Mouse (Mus musculus) embryonic facial prominence, embryonic 10.5 days (tissue): ENCODE results near the gene Vps18. TPM values are rescaled to one million over a fixed set of nuclear protein-coding genes. Genes with fewer than 3 reads are reported as not detected.
A peak's percentile ranks its signal among the peaks of the same experiment; 100 is the strongest.

Experiments
- DNase-seq: peaks from one replicate; pipeline ENCODE4 v3.0.0-alpha.2; 2017; ENCODE audit warnings: low spot score
- H3K27ac ChIP-seq: fragments of 300-500 bp; sonication (generic); replicated peaks from 2 replicates; pipeline ENCODE4 v1.5.1; 2016; ENCODE audit warnings: mild to moderate bottlenecking
- H3K27me3 ChIP-seq: fragments of 300-500 bp; sonication (generic); replicated peaks from 2 replicates; pipeline ENCODE4 v1.6.1; 2016; ENCODE audit warnings: low read depth, mild to moderate bottlenecking; ENCODE audit not compliant: poor library complexity, severe bottlenecking
- H3K36me3 ChIP-seq: fragments of 300-500 bp; sonication (generic); replicated peaks from 2 replicates; pipeline ENCODE4 v1.6.1; 2016; ENCODE audit warnings: mild to moderate bottlenecking, moderate library complexity
- H3K4me1 ChIP-seq: fragments of 300-500 bp; sonication (generic); 2 replicates; pipeline ENCODE4 v1.6.1; 2016
- H3K4me3 ChIP-seq: fragments of 300-500 bp; sonication (generic); 2 replicates; pipeline ENCODE4 v1.5.1; 2016; ENCODE audit warnings: mild to moderate bottlenecking, moderate library complexity
- H3K9me3 ChIP-seq: fragments of 300-500 bp; sonication (generic); 2 replicates; pipeline ENCODE4 v1.6.1; 2016; ENCODE audit warnings: mild to moderate bottlenecking
- WGBS: fragments of 180-500 bp; shearing (Covaris S2); methylation state at CpG from one replicate; pipeline ENCODE4 v1.1.7; 2016; 5-methylcytosine and 5-hydroxymethylcytosine counted together
- polyA plus RNA-seq: library from polyadenylated mRNA; unstranded; fragments of >200 nt; fragmentation: Nextera tagmentation; extraction: Ambion mirVana; gene quantifications from 2 replicates; pipeline ENCODE4 v1.2.1, GENCODE M21; 2016

The Vps18 gene
- polyA plus RNA-seq, 1 experiment from 2014 or later: 23.1 TPM

GRCm38 (mm10) chr2:119326161-119327101 lies 37.9 kb downstream of the Vps18 start:
- H3K27ac ChIP-seq: 0 out of 2 replicates have a peak overlapping the region, but pooled peaks have one; percentile 41
- H3K36me3 ChIP-seq: no peaks in the 10 kb centered on the region
- peak; percentile 64 for DNase-seq
- WGBS: under 1% methylated on average over 61 of the region's 61 CpGs
- H3K4me1 ChIP-seq: peaks cover 56% of the 10 kb centered on the region
- H3K4me3 ChIP-seq: peak overlapping the region; percentile 61
- H3K27me3 ChIP-seq: peaks cover 100% of the 10 kb centered on the region
- no peaks in the 10 kb centered on the region for H3K9me3 ChIP-seq

- 0 out of 2 replicates have a peak overlapping the region, but pooled peaks have one; percentile 11 for H3K27ac ChIP-seq
- no peaks in the 10 kb centered on the region for H3K36me3 ChIP-seq
- peak; percentile 74 for DNase-seq
- no peaks in the 10 kb centered on the region for H3K9me3 ChIP-seq
- under 1% methylated on average over 30 of the region's 30 CpGs for whole genome bisulfite sequencing
- H3K27me3 ChIP-seq: peaks cover 100% of the 10 kb centered on the region
- H3K4me3 ChIP-seq: peak overlapping the region; percentile 61
- peaks cover 50% of the 10 kb centered on the region for H3K4me1 ChIP-seq
These were observed 38.6 kb downstream of the Vps18 start for GRCm38 (mm10) chr2:119327102-119327480.

DNA sequence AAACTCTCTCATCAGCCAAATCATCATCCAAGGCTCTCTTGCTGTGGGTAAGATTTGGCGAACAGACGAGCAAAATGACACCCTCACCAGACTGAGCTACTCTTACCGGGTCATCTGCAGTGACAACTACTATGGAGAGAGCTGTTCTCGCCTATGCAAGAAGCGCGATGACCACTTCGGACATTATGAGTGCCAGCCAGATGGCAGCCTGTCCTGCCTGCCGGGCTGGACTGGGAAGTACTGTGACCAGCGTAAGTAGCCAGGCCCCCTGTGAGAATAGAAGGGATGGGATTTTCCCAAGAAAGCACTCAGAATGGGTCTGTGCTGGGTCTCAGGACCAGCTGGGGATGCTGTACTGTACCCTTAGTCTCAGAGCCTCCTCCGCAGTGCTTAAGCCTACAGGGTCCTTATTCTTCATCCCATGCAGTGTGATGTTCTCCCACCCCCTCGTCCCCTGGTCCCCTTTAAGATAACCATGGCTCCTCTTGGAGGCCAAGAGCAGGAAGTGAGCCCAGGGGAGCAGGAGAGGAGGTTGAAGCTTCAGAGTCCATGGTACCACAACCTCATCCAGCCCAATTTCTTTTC lies 39.5 kb downstream of the Vps18 start:
- Histone ChIP-seq H3K27me3 (peaks cover 100% of the 10 kb centered on the region), H3K27ac (no peak overlapping the region), H3K4me3 (peak overlapping the region; percentile 61; the same call in 1 of the 2 replicates)

DNA sequence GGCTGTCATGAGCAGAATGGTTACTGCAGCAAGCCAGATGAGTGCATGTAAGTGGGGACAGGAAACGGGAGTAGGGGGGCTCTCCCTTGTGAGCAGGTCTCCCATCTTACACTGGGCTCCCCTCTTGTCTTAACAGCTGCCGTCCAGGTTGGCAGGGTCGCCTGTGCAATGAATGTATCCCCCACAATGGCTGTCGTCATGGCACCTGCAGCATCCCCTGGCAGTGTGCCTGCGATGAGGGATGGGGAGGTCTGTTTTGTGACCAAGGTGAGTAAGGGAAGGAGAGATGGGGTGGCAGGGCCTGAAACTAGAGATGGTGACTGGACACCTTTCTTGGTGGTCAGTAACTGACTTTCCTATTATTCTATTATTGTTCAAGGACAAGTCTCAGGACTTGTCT lies 40.0 kb downstream of the Vps18 start:
- H3K4me1 ChIP-seq: peaks cover 39% of the 10 kb centered on the region
- WGBS: 40% methylated on average over 5 of the region's 5 CpGs
- H3K36me3 ChIP-seq: no peaks in the 10 kb centered on the region
- H3K27me3 ChIP-seq: peaks cover 96% of the 10 kb centered on the region
- H3K4me3 ChIP-seq: peak overlapping the region; percentile 61; the same call in 1 of the 2 replicates
- H3K9me3 ChIP-seq: no peaks in the 10 kb centered on the region
- no peak for DNase-seq
- H3K27ac ChIP-seq: no peak overlapping the region

More for the DNA sequence above, 39.5 kb downstream of the Vps18 start:
- Histone ChIP-seq H3K36me3 (no peaks in the 10 kb centered on the region), H3K9me3 (no peaks in the 10 kb centered on the region), H3K4me1 (peaks cover 40% of the 10 kb centered on the region)
- 14% methylated on average over 11 of the region's 11 CpGs for WGBS
- no peak for DNase-seq

DNA sequence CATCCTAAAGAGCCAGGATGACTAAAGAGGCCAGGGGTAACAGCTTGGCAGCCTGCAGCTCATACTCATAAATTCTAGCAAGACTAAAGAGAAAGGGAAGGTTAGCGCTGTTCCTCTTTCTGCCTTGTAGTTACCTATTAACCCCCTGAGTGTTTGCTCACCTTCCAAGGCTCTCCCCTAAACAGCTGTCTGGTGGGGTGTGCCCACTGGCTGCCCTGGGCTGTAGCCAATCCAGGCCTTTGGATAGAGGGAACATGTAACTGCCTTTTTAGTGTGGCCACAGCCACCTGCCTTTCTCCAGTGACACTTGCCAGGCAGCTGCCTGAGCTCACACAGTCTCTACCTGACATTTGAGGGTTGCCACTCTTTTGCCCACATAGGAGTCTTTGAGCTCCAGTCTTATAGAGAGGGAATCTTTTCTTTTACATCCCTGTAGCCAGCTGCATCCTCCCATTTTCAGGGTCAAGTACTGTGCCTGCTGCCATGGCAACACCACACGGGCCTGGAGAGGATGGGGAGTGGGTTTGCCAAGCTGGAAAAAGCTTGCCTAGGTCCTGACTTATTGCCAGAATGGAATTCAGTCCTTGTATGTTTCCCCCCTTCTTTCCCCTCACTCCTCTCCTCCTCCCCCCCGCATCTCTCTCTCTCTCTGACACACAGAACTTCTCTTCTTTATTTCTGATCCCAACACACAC lies 40.7 kb downstream of the Vps18 start:
- Histone ChIP-seq H3K27ac (no peak overlapping the region), H3K9me3 (no peaks in the 10 kb centered on the region), H3K4me3 (peak overlapping the region; percentile 61; the same call in 1 of the 2 replicates), H3K36me3 (no peaks in the 10 kb centered on the region), H3K27me3 (peaks cover 94% of the 10 kb centered on the region), H3K4me1 (peaks cover 32% of the 10 kb centered on the region)
- 63% methylated on average over 3 of the region's 3 CpGs for WGBS
- DNase-seq: no peak

GRCm38 (mm10) chr2:119330795-119331194 lies 42.3 kb downstream of the Vps18 start:
- H3K4me3 ChIP-seq: no peak overlapping the region
- peaks cover 16% of the 10 kb centered on the region for H3K4me1 ChIP-seq
- H3K9me3 ChIP-seq: no peaks in the 10 kb centered on the region
- DNase-seq: no peak
- H3K27me3 ChIP-seq: peaks cover 93% of the 10 kb centered on the region
- 92% methylated on average over 8 of the region's 8 CpGs for WGBS
- no peak overlapping the region for H3K27ac ChIP-seq
- H3K36me3 ChIP-seq: no peaks in the 10 kb centered on the region

- no peak for DNase-seq
- no peaks in the 10 kb centered on the region for H3K9me3 ChIP-seq
- H3K4me1 ChIP-seq: peaks cover 8% of the 10 kb centered on the region
- H3K27me3 ChIP-seq: peaks cover 93% of the 10 kb centered on the region
- H3K4me3 ChIP-seq: peak overlapping the region; percentile 6; the same call in 1 of the 2 replicates
- no peaks in the 10 kb centered on the region for H3K36me3 ChIP-seq
- 79% methylated on average over 24 of the region's 24 CpGs for WGBS
- H3K27ac ChIP-seq: no peak overlapping the region
These were observed 43.7 kb downstream of the Vps18 start for GRCm38 (mm10) chr2:119332177-119332661.

DNA sequence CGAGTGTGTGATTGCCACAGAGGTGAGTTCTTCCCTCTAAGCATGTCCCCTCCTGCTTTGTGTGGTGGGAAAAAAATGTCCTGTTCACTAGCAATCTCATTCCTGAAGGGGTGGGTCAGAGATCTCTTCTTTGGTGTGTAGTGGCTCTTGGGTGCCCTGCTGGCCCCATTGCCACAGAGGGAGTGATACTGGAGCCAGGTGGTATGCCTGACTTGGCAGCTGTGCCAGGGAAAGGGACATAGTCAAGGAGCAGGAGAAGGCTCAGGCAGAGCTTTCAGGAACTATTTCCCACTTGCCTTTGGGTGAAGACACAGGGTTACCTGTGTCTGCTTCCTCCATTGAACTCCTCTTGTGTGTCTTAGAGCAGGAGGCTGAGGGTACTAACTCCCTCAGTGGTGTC lies 45.6 kb downstream of the Vps18 start:
- WGBS: 55% methylated on average over 1 of the region's 1 CpGs
- H3K4me1 ChIP-seq: peaks cover 17% of the 10 kb centered on the region
- no peak overlapping the region for H3K27ac ChIP-seq
- H3K4me3 ChIP-seq: no peak overlapping the region
- H3K9me3 ChIP-seq: no peaks in the 10 kb centered on the region
- DNase-seq: no peak
- H3K27me3 ChIP-seq: peaks cover 78% of the 10 kb centered on the region
- H3K36me3 ChIP-seq: no peaks in the 10 kb centered on the region

DNA sequence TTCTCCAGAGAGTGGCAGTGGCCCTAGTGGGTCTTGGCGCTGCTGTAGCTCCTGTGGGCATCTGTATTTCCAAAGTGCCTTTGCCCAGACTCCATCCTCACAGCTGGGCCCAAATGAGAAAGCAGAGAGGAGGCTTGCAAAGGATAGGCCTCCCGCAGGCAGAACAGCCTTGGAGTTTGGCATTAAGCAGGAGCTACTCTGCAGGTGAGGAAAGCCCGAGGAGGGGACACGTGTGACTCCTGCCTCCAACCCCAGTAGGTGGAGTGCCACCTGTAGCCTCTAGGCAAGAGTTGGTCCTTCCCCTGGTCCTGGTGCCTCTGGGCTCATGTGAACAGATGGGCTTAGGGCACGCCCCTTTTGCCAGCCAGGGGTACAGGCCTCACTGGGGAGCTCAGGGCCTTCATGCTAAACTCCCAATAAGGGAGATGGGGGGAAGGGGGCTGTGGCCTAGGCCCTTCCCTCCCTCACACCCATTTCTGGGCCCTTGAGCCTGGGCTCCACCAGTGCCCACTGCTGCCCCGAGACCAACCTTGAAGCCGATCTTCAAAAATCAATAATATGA lies 46.5 kb downstream of the Vps18 start:
- no peaks in the 10 kb centered on the region for H3K9me3 ChIP-seq
- H3K4me3 ChIP-seq: no peak overlapping the region
- H3K4me1 ChIP-seq: peaks cover 17% of the 10 kb centered on the region
- DNase-seq: no peak
- no peaks in the 10 kb centered on the region for H3K36me3 ChIP-seq
- no peak overlapping the region for H3K27ac ChIP-seq
- peaks cover 68% of the 10 kb centered on the region for H3K27me3 ChIP-seq
- WGBS: 67% methylated on average over 7 of the region's 7 CpGs

DNA sequence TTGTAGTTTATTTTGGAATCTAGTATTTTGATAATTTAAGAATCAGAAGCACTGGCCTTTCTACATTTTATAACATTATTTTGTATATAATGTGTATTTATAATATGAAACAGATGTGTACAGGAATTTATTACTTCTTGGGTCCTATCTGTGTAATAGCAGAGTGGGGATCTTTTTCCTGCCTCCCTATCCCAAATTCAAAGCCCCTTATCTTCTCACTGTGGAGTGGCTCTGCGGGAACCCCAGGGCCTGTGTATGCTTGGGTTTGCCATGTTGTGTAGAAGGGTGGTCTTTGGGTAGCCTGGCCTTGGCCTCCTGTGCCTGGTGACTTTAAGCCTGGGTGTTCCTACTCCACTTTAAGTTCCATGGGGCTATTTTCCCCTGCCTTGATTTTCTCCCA lies 47.0 kb downstream of the Vps18 start:
- H3K9me3 ChIP-seq: no peaks in the 10 kb centered on the region
- DNase-seq: no peak
- no peak overlapping the region for H3K27ac ChIP-seq
- WGBS: 93% methylated on average over 1 of the region's 1 CpGs
- H3K4me1 ChIP-seq: peaks cover 17% of the 10 kb centered on the region
- H3K4me3 ChIP-seq: no peak overlapping the region
- H3K36me3 ChIP-seq: no peaks in the 10 kb centered on the region
- peaks cover 64% of the 10 kb centered on the region for H3K27me3 ChIP-seq

DNA sequence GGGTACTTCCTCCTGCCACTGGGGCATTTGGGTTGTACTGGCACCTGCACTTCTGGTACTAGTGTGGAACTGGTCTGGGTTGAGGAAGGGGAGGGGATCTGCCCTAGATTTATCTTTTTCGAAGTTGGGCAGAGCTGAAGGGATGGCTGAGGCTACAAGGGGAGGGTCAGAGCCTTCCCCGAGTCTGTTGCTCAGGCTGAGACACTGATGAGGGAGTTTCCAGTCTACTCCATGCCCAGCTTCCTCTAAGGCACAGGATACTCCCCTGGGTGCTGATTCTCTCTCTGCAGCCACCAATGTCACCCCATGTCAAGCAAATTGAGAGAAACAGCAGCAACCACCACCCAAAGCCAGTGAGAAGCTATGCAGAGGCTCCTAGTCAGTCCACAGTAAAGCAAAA lies 47.5 kb downstream of the Vps18 start:
- Histone ChIP-seq H3K27ac (no peak overlapping the region), H3K36me3 (no peaks in the 10 kb centered on the region), H3K27me3 (peaks cover 59% of the 10 kb centered on the region), H3K9me3 (no peaks in the 10 kb centered on the region), H3K4me3 (no peak overlapping the region), H3K4me1 (peaks cover 17% of the 10 kb centered on the region)
- 75% methylated on average over 2 of the region's 2 CpGs for WGBS
- DNase-seq: no peak

- Histone ChIP-seq H3K4me3 (no peak overlapping the region), H3K27ac (no peak overlapping the region)
These were observed 47.9 kb downstream of the Vps18 start for GRCm38 (mm10) chr2:119336470-119336869.

More at GRCm38 (mm10) chr2:119336470-119336869, 47.9 kb downstream of the Vps18 start:
- 69% methylated on average over 10 of the region's 10 CpGs for WGBS
- Histone ChIP-seq H3K9me3 (no peaks in the 10 kb centered on the region), H3K27me3 (peaks cover 54% of the 10 kb centered on the region), H3K36me3 (no peaks in the 10 kb centered on the region), H3K4me1 (peaks cover 17% of the 10 kb centered on the region)
- no peak for DNase-seq
